Mouse (Mus musculus): ENCODE data around the gene Thbs1. TPM values are rescaled to one million over a fixed set of nuclear protein-coding genes. Genes with fewer than 3 reads are reported as not detected.
A peak's percentile ranks its signal among the peaks of the same experiment; 100 is the strongest.

Gene Thbs1
- polyA plus RNA-seq, 1 experiment: 6.2 TPM

DNA sequence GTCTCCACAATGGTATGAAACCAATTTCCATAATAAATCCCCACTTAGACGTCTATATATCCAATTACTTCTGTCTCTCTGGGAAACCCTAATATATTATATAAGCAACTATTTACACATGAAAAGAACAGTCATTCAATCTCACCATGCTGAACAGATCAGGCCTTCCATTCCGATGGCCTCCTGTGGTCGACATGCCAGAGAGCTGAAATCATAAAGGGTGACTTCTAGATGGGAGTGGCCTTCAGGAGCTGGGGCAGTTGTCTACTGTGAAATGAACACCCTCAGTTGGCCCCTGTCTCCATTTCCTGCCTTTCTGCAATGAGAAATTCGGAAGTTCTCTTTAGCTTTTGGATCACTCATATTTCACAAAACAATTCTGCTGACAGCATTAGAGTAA lies 9.5 kb upstream of the Thbs1 start:
- H3K4me1 ChIP-seq (ENCODE audit: control insufficient read depth, insufficient read depth, insufficient read length, low read length): no peaks in the 10 kb centered on the region
- H3K4me3 ChIP-seq (ENCODE audit: insufficient read depth, low read depth, low read length): no peak overlapping the region
- H3K27ac ChIP-seq (replicated peaks; ENCODE audit: low read depth, low read length): no peak overlapping the region

GRCm38 (mm10) chr2:118110225-118110915 lies 1.3 kb upstream of the Thbs1 start:
- no peak overlapping the region for H3K4me3 ChIP-seq (ENCODE audit: insufficient read depth, low read depth, low read length)
- H3K27ac ChIP-seq (replicated peaks; ENCODE audit: low read depth, low read length): 0 out of 2 replicates have a peak overlapping the region, but pooled peaks have one; percentile 22
- peaks cover 2% of the 10 kb centered on the region; the same call in 1 of the 2 replicates for H3K4me1 ChIP-seq (ENCODE audit: control insufficient read depth, insufficient read depth, insufficient read length, low read length)

DNA sequence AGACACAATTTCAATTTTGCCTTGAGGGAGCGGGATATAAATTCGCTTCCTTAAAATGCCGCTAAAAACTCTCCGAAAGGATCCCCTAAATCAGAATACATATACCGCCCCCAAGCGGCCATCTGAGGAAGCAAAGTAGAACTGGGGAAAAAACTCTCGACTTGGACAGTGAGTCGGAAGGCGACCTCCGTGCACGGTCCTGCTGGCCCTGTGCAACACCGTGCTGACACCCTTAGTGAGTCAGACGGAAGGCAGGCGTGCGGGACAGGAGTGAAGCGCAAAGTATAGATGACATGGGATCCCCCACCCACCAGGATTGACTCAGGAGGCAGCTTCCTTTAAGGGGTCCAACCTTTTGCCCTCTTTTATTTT lies 574 bp upstream of the Thbs1 start:
- H3K4me1 ChIP-seq (ENCODE audit: control insufficient read depth, insufficient read depth, insufficient read length, low read length): peaks cover 2% of the 10 kb centered on the region; the same call in 1 of the 2 replicates
- peak overlapping the region; percentile 78 for H3K27ac ChIP-seq (replicated peaks; ENCODE audit: low read depth, low read length)
- peak overlapping the region; percentile 57 for H3K4me3 ChIP-seq (ENCODE audit: insufficient read depth, low read depth, low read length)

GRCm38 (mm10) chr2:118112438-118112837 lies 762 bp downstream of the Thbs1 start:
- H3K4me1 ChIP-seq (ENCODE audit: control insufficient read depth, insufficient read depth, insufficient read length, low read length): peaks cover 2% of the 10 kb centered on the region; the same call in 1 of the 2 replicates
- H3K27ac ChIP-seq (replicated peaks; ENCODE audit: low read depth, low read length): no peak overlapping the region
- H3K4me3 ChIP-seq (ENCODE audit: insufficient read depth, low read depth, low read length): peak overlapping the region; percentile 39

- Histone ChIP-seq H3K27ac (replicated peaks; ENCODE audit: low read depth, low read length) (no peak overlapping the region), H3K4me1 (ENCODE audit: control insufficient read depth, insufficient read depth, insufficient read length, low read length) (peaks cover 2% of the 10 kb centered on the region; the same call in 1 of the 2 replicates), H3K4me3 (ENCODE audit: insufficient read depth, low read depth, low read length) (peak overlapping the region; percentile 39)
These were observed 1.3 kb downstream of the Thbs1 start for GRCm38 (mm10) chr2:118112846-118113479.

DNA sequence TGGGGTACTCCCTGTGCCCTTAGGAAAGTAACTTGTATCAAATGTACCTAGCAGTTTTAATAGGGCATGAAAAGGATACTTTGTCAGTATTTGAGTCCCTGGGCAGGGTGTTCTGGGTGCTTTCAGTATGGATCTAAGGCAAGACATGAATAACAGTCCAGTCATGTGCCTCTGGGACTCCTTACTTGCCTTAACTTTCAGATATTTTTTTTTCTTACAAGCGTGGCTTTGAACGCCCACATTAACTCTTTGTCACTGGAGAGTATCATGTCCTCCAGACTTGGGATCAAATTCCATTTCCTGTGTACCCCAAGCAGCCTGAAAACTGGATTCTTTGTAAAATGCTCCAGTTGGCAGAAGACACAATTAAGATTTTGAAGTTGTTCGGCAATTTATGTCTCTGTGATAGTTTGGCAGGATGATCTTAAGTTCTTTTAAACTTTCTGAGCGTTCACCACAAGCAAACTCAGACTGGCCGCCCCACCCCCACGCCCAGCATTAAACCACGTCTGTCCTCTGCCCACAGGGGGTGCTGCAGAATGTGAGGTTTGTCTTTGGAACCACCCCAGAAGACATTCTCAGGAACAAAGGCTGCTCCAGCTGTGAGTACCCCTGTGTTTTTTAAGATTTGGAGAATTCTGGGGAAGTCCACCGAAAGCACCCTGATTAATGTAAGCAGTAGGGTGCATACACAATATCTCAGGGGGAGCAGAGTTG lies 2.3 kb downstream of the Thbs1 start:
- no peak overlapping the region for H3K27ac ChIP-seq (replicated peaks; ENCODE audit: low read depth, low read length)
- H3K4me1 ChIP-seq (ENCODE audit: control insufficient read depth, insufficient read depth, insufficient read length, low read length): peaks cover 2% of the 10 kb centered on the region; the same call in 1 of the 2 replicates
- no peak overlapping the region for H3K4me3 ChIP-seq (ENCODE audit: insufficient read depth, low read depth, low read length)

GRCm38 (mm10) chr2:118114671-118115070 lies 3.0 kb downstream of the Thbs1 start:
- Histone ChIP-seq H3K27ac (replicated peaks; ENCODE audit: low read depth, low read length) (no peak overlapping the region), H3K4me1 (ENCODE audit: control insufficient read depth, insufficient read depth, insufficient read length, low read length) (peaks cover 2% of the 10 kb centered on the region; the same call in 1 of the 2 replicates), H3K4me3 (ENCODE audit: insufficient read depth, low read depth, low read length) (no peak overlapping the region)

DNA sequence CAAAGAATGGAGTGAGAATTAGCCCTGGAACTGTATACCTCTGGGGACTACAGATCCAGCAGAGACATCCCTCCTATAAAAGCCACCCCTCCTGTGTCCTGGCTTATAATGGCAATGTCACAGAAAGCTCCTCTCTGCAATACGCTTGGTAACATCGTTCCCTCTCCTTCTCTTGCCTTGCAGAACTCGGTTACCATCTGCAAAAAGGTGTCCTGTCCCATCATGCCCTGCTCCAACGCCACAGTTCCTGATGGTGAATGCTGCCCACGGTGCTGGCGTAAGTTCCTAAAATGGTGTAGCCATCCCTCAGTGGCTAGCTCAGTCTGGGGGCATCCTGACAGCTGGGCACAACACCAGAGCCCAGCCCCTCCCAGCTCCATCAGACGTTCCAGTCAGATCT lies 4.0 kb downstream of the Thbs1 start:
- Histone ChIP-seq H3K4me1 (ENCODE audit: control insufficient read depth, insufficient read depth, insufficient read length, low read length) (peaks cover 2% of the 10 kb centered on the region; the same call in 1 of the 2 replicates), H3K27ac (replicated peaks; ENCODE audit: low read depth, low read length) (no peak overlapping the region), H3K4me3 (ENCODE audit: insufficient read depth, low read depth, low read length) (no peak overlapping the region)

GRCm38 (mm10) chr2:118116180-118116579 lies 4.5 kb downstream of the Thbs1 start:
- no peak overlapping the region for H3K27ac ChIP-seq (replicated peaks; ENCODE audit: low read depth, low read length)
- no peak overlapping the region for H3K4me3 ChIP-seq (ENCODE audit: insufficient read depth, low read depth, low read length)
- H3K4me1 ChIP-seq (ENCODE audit: control insufficient read depth, insufficient read depth, insufficient read length, low read length): peaks cover 2% of the 10 kb centered on the region; the same call in 1 of the 2 replicates

DNA sequence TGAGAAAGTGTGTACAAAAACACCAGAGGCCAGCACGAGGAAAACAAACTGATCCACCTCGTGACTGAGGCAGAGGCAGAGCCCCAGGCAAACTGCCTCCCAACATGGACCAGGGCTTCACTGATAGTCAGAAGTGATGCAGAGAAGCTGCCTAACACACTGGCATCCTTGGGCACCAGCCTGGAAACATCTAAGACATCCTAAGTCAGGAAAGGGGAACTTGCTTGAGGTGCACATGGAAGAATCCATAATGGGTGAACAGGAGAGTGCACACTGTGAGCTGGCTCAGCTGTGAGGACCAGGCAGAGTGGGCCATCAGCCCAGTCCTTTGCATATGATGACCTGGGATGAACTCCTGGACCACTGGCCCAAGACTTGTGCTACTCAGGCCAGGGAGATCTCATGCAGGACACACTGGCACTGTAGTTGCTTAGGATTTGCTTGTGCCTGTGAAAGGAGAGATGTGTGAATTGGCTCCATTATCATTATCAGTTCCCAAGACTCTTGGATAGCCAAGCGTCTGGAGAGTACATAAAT lies 5.1 kb downstream of the Thbs1 start:
- H3K4me1 ChIP-seq (ENCODE audit: control insufficient read depth, insufficient read depth, insufficient read length, low read length): peaks cover 2% of the 10 kb centered on the region; the same call in 1 of the 2 replicates
- no peak overlapping the region for H3K4me3 ChIP-seq (ENCODE audit: insufficient read depth, low read depth, low read length)
- no peak overlapping the region for H3K27ac ChIP-seq (replicated peaks; ENCODE audit: low read depth, low read length)

GRCm38 (mm10) chr2:118117401-118117800 lies 5.7 kb downstream of the Thbs1 start:
- Histone ChIP-seq H3K27ac (replicated peaks; ENCODE audit: low read depth, low read length) (no peak overlapping the region), H3K4me1 (ENCODE audit: control insufficient read depth, insufficient read depth, insufficient read length, low read length) (no peaks in the 10 kb centered on the region), H3K4me3 (ENCODE audit: insufficient read depth, low read depth, low read length) (no peak overlapping the region)

- H3K27ac ChIP-seq (replicated peaks; ENCODE audit: low read depth, low read length): no peak overlapping the region
- no peaks in the 10 kb centered on the region for H3K4me1 ChIP-seq (ENCODE audit: control insufficient read depth, insufficient read depth, insufficient read length, low read length)
- H3K4me3 ChIP-seq (ENCODE audit: insufficient read depth, low read depth, low read length): no peak overlapping the region
These were observed 6.4 kb downstream of the Thbs1 start for GRCm38 (mm10) chr2:118118045-118118444.

DNA sequence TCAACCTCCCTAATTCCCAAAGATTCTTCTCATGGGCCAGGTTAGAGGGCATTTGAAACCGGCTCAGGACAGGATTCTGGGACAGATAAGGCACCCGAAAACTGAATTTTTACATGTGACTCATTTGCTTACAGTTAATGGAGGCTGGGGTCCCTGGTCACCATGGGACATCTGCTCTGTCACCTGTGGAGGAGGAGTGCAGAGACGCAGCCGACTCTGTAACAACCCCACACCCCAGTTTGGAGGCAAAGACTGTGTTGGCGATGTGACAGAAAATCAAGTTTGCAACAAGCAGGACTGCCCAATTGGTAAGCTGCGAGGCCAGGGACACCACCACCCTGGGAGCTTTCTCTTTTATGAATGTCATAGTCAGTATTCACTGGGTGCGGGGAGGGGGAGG lies 6.8 kb downstream of the Thbs1 start:
- H3K4me3 ChIP-seq (ENCODE audit: insufficient read depth, low read depth, low read length): no peak overlapping the region
- H3K27ac ChIP-seq (replicated peaks; ENCODE audit: low read depth, low read length): no peak overlapping the region
- H3K4me1 ChIP-seq (ENCODE audit: control insufficient read depth, insufficient read depth, insufficient read length, low read length): no peaks in the 10 kb centered on the region

DNA sequence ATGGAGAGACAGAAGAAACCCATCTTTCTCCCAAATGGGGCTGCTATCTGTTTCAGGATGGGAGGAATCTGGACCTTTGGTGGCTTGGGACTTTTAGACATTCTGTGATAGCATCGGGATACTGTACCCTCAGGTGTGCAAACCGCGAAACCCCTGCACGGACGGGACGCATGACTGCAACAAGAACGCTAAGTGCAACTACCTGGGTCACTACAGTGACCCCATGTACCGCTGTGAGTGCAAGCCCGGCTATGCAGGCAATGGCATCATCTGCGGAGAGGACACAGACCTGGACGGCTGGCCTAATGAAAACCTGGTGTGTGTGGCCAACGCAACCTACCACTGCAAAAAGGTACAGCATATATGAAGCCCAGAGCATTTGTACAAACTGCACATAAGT lies 8.0 kb downstream of the Thbs1 start:
- Histone ChIP-seq H3K27ac (replicated peaks; ENCODE audit: low read depth, low read length) (no peak overlapping the region), H3K4me3 (ENCODE audit: insufficient read depth, low read depth, low read length) (no peak overlapping the region), H3K4me1 (ENCODE audit: control insufficient read depth, insufficient read depth, insufficient read length, low read length) (no peaks in the 10 kb centered on the region)

- Histone ChIP-seq H3K27ac (replicated peaks; ENCODE audit: low read depth, low read length) (no peak overlapping the region), H3K4me1 (ENCODE audit: control insufficient read depth, insufficient read depth, insufficient read length, low read length) (no peaks in the 10 kb centered on the region)
These were observed 8.4 kb downstream of the Thbs1 start for GRCm38 (mm10) chr2:118120095-118120494.

More at GRCm38 (mm10) chr2:118120095-118120494, 8.4 kb downstream of the Thbs1 start:
- H3K4me3 ChIP-seq (ENCODE audit: insufficient read depth, low read depth, low read length): no peak overlapping the region
